Mouse (Mus musculus): ENCODE data around the gene Cldn15.

Cldn15 gene

DNA sequence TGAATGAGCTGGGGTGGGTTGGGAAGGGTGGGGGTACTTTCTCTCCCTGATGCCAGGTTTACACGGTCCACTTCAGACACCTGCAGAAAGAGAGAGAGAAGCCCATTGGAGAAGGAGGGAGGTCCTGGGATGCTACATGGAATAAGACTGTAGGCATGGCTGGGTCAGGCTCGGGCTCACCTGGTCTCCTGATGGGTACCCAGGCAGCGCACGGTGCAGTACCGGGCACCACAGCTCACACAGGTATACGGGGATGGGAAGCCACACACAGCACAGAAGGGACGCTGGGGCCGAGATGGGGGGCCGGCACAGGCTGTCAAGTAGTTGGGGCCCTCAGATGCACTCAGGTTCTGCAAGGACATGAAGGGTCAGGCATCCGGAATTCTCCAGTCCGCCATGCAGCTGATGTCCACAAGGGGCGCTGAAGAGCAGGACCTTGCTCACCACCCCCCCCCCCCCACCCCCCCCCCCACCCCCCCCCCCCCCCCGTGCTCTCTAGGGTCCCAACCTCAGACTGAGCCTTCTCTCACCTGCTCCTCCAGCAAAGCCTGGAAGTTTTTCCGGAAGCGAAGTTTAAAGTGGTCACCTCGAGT is 16.0 kb downstream of the Cldn15 start:
- DNase-seq: peak; percentile 63

GRCm38 (mm10) chr5:136984828-136985227 is 18.4 kb downstream of the Cldn15 start:
- no peak for DNase-seq

GRCm38 (mm10) chr5:136986695-136987137 is 20.3 kb downstream of the Cldn15 start, which contains the start of gene Plod3:
Gene Plod3, plus strand, starts transcription at chr5:136987019.
- DNase-seq: peak; percentile 99

- peak; percentile 84 for DNase-seq
Observed at GRCm38 (mm10) chr5:136987138-136987933, 20.9 kb downstream of the Cldn15 start.

DNA sequence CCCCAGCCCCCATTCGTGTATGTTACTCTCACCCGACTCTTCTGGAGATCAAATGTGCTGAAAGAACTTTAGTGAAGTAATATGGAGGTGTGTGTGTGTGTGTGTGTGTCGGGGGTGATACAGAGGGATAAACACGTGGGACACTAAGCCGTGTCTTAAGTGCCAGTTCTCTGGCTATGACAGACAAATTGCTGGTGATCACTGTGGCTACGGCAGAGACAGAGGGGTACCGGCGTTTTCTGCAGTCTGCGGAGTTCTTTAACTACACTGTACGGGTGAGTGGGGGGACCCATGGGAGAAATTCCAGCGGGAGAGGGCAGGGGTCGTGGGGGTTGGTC is 21.5 kb downstream of the Cldn15 start, which contains the start of gene Znhit1:
Gene Znhit1 (minus strand): TSS at position 88 of the 338 bp plus-strand sequence.
- no peak for DNase-seq

- peak; percentile 55 for DNase-seq
Observed at GRCm38 (mm10) chr5:136988420-136988819, 22.0 kb downstream of the Cldn15 start.

DNA sequence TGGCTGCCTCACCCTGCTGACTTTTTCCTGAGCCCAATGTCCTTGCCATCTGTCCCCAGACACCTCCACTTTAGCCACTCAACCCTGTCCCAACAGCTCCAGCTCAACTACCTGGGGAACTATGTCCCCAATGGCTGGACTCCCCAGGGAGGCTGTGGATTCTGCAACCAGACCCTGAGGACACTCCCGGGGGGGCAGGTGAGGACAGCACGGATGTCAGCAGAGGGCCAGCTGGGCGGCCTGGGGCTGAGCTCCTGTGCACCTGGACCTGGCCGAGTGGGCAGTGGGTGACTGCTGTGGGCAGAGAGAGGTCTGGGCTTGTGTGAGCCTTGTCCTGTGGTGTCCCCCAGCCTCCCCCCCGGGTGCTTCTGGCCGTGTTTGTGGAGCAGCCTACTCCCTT is 23.4 kb downstream of the Cldn15 start:
- DNase-seq: no peak

DNA sequence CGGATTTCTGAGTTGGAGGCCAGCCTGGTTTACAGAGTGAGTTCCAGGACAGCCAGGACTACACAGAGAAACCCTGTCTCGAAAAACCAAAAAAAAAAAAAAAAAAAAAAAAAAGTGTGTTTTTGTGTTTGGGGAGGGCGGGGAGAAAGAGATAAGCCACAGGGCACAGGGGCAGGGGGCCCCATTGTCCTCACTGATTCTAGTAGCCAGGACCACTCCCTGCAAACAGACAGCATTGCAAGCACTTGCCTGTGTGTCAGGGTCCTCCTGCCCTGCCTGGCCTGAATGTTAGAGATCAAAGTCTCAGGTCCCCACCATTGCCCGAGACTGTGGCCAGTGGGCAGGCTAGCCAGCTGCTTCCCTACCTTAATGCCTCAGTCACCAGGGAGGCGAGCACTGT is 33.0 kb downstream of the Cldn15 start:
- no peak for DNase-seq

- no peak for DNase-seq
Observed at GRCm38 (mm10) chr5:137000612-137001011, 34.2 kb downstream of the Cldn15 start.

DNA sequence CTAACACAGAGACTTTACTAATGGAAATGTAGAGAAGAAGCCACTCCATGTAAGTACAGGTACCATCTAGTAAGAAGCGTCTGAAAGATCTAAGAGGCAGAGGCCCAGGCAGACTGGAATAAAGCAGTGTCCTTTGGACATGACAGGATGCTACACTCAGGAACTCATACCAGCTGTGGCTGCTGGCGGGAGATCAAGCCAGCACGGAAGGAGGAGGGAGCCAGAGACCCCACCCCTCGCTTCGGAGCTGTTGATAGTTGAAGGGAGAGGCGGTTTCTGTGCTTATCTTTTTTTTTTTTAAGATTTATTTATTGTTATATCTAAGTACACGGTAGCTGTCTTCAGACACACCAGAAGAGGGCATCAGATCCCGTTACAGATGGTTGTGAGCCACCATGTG is 40.9 kb downstream of the Cldn15 start:
- DNase-seq: no peak

DNA sequence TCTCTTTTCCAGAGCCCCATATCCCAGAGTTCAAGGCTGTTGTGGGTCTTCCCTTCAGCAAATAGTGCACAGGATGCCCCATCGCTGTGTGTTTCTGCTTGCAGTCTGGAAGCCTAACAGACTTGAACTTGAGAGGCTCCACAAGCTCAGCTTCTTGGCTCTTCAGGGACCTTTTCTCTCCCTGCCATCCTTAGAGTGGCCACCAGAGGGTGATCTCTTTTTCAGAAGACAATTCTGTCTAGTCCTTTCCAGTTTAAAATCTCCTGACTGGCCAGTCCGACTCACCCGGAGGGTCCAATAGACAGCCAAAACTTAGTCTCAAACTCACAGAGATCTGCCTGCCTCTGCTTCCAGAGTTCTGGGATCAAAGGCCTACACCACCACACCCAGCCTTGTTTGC is 43.6 kb downstream of the Cldn15 start:
- peak; percentile 61 for DNase-seq

GRCm38 (mm10) chr5:137012401-137012950 is 46.1 kb downstream of the Cldn15 start:
- DNase-seq: no peak

DNA sequence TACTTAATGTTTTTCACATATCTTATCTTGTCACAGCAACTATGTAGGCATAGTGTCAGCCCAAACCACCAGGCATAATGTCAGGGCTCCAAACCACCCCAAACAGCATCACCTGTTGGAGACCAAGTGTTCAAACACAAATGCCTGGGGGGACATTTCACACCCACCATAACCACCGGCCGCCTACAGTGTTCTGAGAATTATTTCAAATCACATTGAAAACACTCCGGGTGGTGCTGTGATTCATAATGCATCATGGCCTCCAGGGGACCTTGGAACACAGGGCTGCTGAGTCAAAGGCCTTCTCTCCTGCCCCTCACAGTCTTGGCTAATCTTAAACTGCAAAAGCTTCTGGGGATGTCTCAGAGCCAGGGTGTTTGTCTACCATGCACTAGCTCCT is 49.5 kb downstream of the Cldn15 start:
- DNase-seq: no peak

- DNase-seq: no peak
Observed at GRCm38 (mm10) chr5:137024318-137024717, 57.9 kb downstream of the Cldn15 start.

DNA sequence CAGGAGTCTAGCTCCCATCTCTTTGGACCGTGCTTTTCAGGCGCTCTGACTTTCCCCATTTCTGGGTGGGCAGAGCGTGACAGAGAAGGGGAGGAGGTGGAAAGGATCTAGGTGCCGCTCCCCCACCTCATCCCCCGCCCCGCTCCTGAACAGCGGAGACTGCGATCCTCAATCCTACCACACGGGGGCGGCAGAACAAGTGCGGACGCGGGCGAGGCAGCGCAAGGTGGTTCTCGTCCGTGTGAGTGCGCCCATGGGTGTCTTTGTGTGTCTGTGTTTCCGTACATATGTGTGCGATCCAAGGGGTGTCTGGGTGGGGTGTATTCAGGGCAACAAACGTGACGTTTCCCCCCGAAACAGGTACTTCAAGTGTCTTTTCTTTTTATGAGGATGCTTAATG is 58.7 kb downstream of the Cldn15 start:
- peak; percentile 80 for DNase-seq

Data from lung, postnatal 36 days (tissue).